Mouse (Mus musculus): ENCODE data around the gene Palld. TPM values are rescaled to one million over a fixed set of nuclear protein-coding genes. Genes with fewer than 3 reads are reported as not detected.

Gene Palld
- polyA plus RNA-seq, 1 experiment = 0.02 TPM

DNA sequence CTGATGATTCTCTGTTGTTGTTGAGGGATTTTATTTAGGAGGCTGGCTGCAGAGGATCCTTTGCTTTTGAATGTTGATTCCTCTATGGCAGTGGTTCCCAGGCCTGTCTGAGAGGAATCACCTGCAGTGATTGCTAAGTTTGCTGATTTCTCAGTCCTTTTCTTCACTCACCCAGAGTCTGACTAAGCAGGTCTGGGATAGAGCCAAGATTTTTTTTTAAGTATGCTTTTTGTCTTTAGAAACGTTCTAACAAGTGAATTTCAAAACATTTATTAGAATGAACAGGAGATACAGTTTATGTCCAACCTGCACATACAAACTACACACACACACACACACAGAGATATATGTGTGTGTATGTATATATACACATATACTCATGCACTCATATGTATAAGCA is 211.1 kb downstream of the Palld start:
- Histone ChIP-seq H3K36me3 (ENCODE audit: control insufficient read depth) (no peaks in the 10 kb centered on the region), H3K27me3 (ENCODE audit: control insufficient read depth) (no peaks in the 10 kb centered on the region), H3K4me3 (replicated peaks) (no peak overlapping the region), H3K4me1 (ENCODE audit: control insufficient read depth) (no peaks in the 10 kb centered on the region), H3K9me3 (ENCODE audit: control insufficient read depth, low read length) (no peaks in the 10 kb centered on the region)
- TF ChIP-seq TAL1 (IDR thresholded peaks at IDR 0.05; ENCODE audit: low read length) (no peak), GATA1 (IDR thresholded peaks at IDR 0.05; ENCODE audit: low read length) (no peak)

DNA sequence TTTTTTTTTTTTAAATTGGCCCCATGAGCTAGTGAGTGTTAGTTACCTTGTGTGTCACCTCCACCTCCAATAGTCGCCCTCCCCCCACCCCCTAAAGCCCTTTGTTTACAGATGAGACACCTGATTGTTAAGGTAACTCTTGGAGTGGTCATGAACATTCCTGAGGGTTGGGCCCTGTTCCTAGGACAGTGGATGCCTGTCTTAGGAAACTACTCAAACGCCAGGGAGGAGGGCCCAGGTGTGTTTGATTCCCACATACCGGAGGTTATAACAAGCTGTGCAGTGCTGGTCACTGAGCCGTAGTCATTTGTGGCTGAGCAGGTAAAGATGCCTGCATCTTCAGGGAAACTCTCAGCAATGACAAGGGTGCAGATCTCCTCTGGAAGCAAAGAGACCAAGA is 215.4 kb downstream of the Palld start:
- TF ChIP-seq GATA1 (IDR thresholded peaks at IDR 0.05; ENCODE audit: low read length) = no peak
- TF ChIP-seq TAL1 (IDR thresholded peaks at IDR 0.05; ENCODE audit: low read length) = no peak

DNA sequence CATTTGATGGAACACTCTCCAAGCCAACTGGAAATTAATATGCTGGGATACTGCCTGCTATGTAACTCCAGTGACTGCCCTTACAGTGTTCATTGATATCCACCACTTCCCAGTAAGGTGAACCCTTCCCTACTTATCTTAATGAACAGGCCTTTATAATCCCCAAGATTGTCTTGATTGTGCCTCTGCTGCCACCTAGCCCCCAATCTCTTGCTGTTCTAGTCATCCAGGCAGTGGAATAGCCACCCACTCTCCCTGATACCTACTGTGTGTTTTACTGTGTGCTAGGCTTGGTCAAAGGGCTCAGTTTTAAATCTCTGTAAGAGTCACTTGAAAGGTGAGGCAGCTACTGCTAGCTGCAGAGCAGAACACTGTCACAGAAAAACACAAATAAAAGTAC is 216.2 kb downstream of the Palld start:
- Histone ChIP-seq H3K36me3 (ENCODE audit: control insufficient read depth) (no peaks in the 10 kb centered on the region), H3K27me3 (ENCODE audit: control insufficient read depth) (no peaks in the 10 kb centered on the region), H3K4me3 (replicated peaks) (no peak overlapping the region), H3K4me1 (ENCODE audit: control insufficient read depth) (no peaks in the 10 kb centered on the region), H3K9me3 (ENCODE audit: control insufficient read depth, low read length) (no peaks in the 10 kb centered on the region)
- TF ChIP-seq TAL1 (IDR thresholded peaks at IDR 0.05; ENCODE audit: low read length) = no peak
- TF ChIP-seq GATA1 (IDR thresholded peaks at IDR 0.05; ENCODE audit: low read length) = no peak

More for the DNA sequence above, 215.4 kb downstream of the Palld start:
- H3K36me3 ChIP-seq (ENCODE audit: control insufficient read depth) = no peaks in the 10 kb centered on the region
- no peaks in the 10 kb centered on the region for H3K4me1 ChIP-seq (ENCODE audit: control insufficient read depth)
- no peaks in the 10 kb centered on the region for H3K27me3 ChIP-seq (ENCODE audit: control insufficient read depth)
- H3K4me3 ChIP-seq (replicated peaks) = no peak overlapping the region
- H3K9me3 ChIP-seq (ENCODE audit: control insufficient read depth, low read length) = no peaks in the 10 kb centered on the region

DNA sequence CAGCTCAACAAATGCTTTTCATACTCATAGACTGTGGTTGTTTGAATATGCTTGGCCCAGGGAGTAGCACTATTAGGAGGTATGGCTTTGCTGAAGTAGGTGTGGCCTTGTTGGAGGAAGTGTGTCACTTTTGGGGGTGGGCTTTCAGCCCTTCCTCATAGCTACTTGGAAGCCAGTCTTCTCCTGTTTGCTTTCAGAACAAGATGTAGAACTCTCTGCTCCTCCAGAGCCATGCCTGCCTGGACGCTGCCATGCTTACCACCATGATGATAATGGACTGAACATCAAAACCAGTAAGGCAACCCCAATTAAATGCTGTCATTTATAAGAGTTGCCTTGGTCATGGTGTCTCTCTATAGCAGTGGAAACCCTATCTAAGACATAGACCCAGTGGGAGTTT is 217.2 kb downstream of the Palld start:
- Histone ChIP-seq H3K4me3 (replicated peaks) (no peak overlapping the region), H3K36me3 (ENCODE audit: control insufficient read depth) (no peaks in the 10 kb centered on the region), H3K4me1 (ENCODE audit: control insufficient read depth) (no peaks in the 10 kb centered on the region), H3K9me3 (ENCODE audit: control insufficient read depth, low read length) (no peaks in the 10 kb centered on the region), H3K27me3 (ENCODE audit: control insufficient read depth) (no peaks in the 10 kb centered on the region)
- TF ChIP-seq GATA1 (IDR thresholded peaks at IDR 0.05; ENCODE audit: low read length) = no peak
- no peak for TF ChIP-seq TAL1 (IDR thresholded peaks at IDR 0.05; ENCODE audit: low read length)

DNA sequence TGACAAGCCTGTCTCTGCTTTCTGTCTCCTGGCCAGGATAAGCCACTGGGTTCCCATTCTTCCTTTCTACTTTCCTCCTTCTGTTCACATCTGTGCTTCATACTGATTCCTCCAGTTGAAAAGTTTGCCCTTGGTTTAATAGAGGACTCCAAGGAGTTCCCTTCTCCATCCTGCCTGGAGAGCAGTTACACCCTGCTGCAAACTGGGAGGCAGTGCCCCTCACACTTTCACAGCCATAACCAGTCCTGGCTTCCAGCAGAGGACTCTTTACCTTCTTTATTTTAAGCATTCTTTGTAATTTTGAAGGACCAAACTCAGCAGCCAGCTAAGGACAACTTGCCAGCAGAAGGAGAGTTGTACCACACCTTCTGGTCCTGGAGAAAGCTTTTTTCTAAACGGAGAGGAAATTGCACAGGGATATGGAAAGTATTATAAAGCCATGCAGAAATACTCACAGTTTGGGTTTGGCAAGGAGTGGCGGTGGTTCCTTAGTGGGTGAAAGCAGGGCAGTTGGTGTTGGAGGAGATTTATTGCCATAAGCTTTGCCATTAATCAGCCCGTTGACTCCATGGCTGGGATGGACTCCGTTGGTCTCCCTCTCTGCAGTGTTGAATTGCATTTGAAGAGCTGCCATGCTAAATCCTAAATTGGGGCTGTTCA is 218.1 kb downstream of the Palld start:
- Histone ChIP-seq H3K36me3 (ENCODE audit: control insufficient read depth) (no peaks in the 10 kb centered on the region), H3K4me1 (ENCODE audit: control insufficient read depth) (no peaks in the 10 kb centered on the region), H3K27me3 (ENCODE audit: control insufficient read depth) (no peaks in the 10 kb centered on the region), H3K9me3 (ENCODE audit: control insufficient read depth, low read length) (no peaks in the 10 kb centered on the region), H3K4me3 (replicated peaks) (no peak overlapping the region)
- TF ChIP-seq TAL1 (IDR thresholded peaks at IDR 0.05; ENCODE audit: low read length) (no peak), GATA1 (IDR thresholded peaks at IDR 0.05; ENCODE audit: low read length) (no peak)

DNA sequence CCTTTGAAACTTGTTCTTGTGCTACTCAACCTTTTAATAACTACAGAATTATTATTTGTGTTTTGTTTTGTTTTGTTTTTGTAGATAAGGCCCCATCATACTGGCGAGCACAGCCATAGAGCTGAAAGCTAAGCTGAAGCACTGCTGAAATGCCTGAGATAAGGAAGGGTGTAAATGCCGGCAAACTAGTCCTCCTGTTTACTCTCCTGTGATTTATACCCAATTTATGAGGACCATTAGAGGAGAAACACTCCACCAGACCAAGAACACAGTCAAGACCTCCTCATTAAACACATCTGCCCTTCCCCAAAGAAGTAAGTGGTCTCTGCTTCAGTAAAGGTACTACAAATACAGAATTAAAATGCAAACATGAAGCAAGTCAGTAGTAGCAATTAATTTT is 219.6 kb downstream of the Palld start:
- Histone ChIP-seq H3K4me3 (replicated peaks) (no peak overlapping the region), H3K4me1 (ENCODE audit: control insufficient read depth) (no peaks in the 10 kb centered on the region), H3K9me3 (ENCODE audit: control insufficient read depth, low read length) (no peaks in the 10 kb centered on the region), H3K36me3 (ENCODE audit: control insufficient read depth) (no peaks in the 10 kb centered on the region), H3K27me3 (ENCODE audit: control insufficient read depth) (no peaks in the 10 kb centered on the region)
- no peak for TF ChIP-seq GATA1 (IDR thresholded peaks at IDR 0.05; ENCODE audit: low read length)
- no peak for TF ChIP-seq TAL1 (IDR thresholded peaks at IDR 0.05; ENCODE audit: low read length)

DNA sequence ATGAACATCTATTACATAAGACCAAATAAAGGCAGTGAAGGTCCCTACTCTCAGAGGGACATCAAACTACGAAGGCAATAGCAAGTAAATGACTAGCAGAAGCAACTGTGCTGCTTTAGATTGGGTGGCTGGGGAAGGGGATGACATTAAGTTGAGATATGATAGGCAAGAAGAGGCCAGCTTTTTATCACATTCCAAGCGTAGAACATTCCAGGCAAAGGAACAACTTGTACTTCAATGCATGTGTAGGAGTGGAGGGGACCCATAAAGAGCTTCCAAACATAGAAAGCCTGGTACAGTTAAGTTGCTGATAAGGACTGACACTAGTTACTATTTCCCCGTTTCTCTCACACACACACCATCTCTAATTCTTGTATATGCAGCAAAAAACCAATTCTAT is 221.3 kb downstream of the Palld start:
- H3K27me3 ChIP-seq (ENCODE audit: control insufficient read depth) = no peaks in the 10 kb centered on the region
- TF ChIP-seq TAL1 (IDR thresholded peaks at IDR 0.05; ENCODE audit: low read length) = no peak
- TF ChIP-seq GATA1 (IDR thresholded peaks at IDR 0.05; ENCODE audit: low read length) = no peak
- H3K4me3 ChIP-seq (replicated peaks) = no peak overlapping the region
- no peaks in the 10 kb centered on the region for H3K9me3 ChIP-seq (ENCODE audit: control insufficient read depth, low read length)
- no peaks in the 10 kb centered on the region for H3K4me1 ChIP-seq (ENCODE audit: control insufficient read depth)
- H3K36me3 ChIP-seq (ENCODE audit: control insufficient read depth) = no peaks in the 10 kb centered on the region

DNA sequence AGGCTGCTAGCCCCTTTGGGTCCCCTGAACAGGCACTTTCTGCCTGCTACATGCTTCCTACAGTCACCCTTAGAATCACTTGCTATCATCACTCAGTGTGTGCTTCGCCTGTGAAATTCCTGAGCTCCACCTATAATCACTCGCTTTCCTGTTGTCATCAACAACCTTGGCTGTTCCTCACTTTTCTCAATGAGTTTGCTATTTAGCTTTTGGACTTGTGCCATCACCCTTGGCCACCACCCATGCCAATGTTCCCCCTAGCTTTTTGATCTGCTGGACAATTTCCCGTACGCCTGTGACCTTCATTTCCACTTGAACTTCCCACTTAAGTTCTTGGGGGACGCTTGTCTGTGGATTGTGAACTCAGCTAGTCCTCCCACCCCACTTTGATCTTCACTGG is 225.3 kb downstream of the Palld start:
- H3K27me3 ChIP-seq (ENCODE audit: control insufficient read depth) = no peaks in the 10 kb centered on the region
- H3K9me3 ChIP-seq (ENCODE audit: control insufficient read depth, low read length) = no peaks in the 10 kb centered on the region
- no peaks in the 10 kb centered on the region for H3K36me3 ChIP-seq (ENCODE audit: control insufficient read depth)
- H3K4me1 ChIP-seq (ENCODE audit: control insufficient read depth) = no peaks in the 10 kb centered on the region
- H3K4me3 ChIP-seq (replicated peaks) = no peak overlapping the region
- TF ChIP-seq TAL1 (IDR thresholded peaks at IDR 0.05; ENCODE audit: low read length) (no peak), GATA1 (IDR thresholded peaks at IDR 0.05; ENCODE audit: low read length) (no peak)

DNA sequence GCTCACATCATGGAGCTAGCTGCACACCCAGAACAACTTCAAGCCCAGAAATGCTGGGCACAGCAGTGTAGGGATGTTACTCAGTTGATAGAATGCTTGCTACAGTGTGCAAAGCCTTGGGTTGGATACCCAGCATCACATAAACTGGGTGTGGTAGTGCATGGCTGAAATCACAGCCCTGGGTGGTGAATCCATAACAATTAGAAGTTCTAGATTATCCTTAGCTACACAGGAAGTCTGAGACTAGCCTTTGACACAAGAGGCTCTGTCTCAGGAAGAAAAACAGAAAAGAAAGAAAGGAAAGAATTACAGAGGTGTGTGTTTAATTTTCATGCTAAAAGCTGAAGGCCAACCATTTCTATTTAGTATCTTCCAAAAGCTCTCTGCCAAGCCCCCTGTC is 231.3 kb downstream of the Palld start:
- no peaks in the 10 kb centered on the region for H3K9me3 ChIP-seq (ENCODE audit: control insufficient read depth, low read length)
- H3K27me3 ChIP-seq (ENCODE audit: control insufficient read depth) = no peaks in the 10 kb centered on the region
- no peaks in the 10 kb centered on the region for H3K4me1 ChIP-seq (ENCODE audit: control insufficient read depth)
- no peak for TF ChIP-seq TAL1 (IDR thresholded peaks at IDR 0.05; ENCODE audit: low read length)
- TF ChIP-seq GATA1 (IDR thresholded peaks at IDR 0.05; ENCODE audit: low read length) = no peak
- no peaks in the 10 kb centered on the region for H3K36me3 ChIP-seq (ENCODE audit: control insufficient read depth)
- no peak overlapping the region for H3K4me3 ChIP-seq (replicated peaks)

DNA sequence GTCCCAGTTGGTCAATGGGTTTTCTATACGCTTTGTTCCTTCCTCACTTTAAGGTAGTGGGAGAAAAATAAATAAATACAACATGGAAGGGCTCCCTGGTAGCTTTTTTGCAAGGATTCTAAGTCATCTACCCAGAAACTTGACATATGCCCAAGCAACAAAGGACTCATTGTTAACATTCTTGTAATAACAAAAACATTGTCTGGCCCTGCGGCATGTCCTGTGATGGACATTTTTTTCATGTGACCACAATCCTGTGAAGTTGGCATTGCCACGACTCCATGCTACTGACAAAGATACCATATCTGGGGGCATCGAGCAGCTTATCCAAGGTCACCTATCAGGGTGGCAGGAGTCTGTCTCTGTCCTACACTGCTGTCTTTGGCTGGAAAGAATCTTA is 232.1 kb downstream of the Palld start:
- no peaks in the 10 kb centered on the region for H3K4me1 ChIP-seq (ENCODE audit: control insufficient read depth)
- no peaks in the 10 kb centered on the region for H3K9me3 ChIP-seq (ENCODE audit: control insufficient read depth, low read length)
- no peaks in the 10 kb centered on the region for H3K27me3 ChIP-seq (ENCODE audit: control insufficient read depth)
- no peaks in the 10 kb centered on the region for H3K36me3 ChIP-seq (ENCODE audit: control insufficient read depth)
- TF ChIP-seq GATA1 (IDR thresholded peaks at IDR 0.05; ENCODE audit: low read length) (no peak), TAL1 (IDR thresholded peaks at IDR 0.05; ENCODE audit: low read length) (no peak)
- no peak overlapping the region for H3K4me3 ChIP-seq (replicated peaks)
